Mouse (Mus musculus) limb, embryonic 14.5 days (tissue): Measurements from ENCODE around the gene Rabggtb. TPM values are rescaled to one million over a fixed set of nuclear protein-coding genes. Genes with fewer than 3 reads are reported as not detected.

Source experiments
- ATAC-seq: fragments of 200-750 bp; cut with Nextera tagmentation; 2 replicates; pipeline ENCODE4 v1.8.0; 2017; ENCODE audit warnings: low read depth, moderate number of reproducible peaks, moderate TSS enrichment; ENCODE audit not compliant: low FRiP score
- DNase-seq: peaks from one replicate; pipeline ENCODE4 v3.0.0-alpha.2; 2015; ENCODE audit warnings: low spot score
- H3K27ac ChIP-seq: fragments of 300-500 bp; sonication (generic); replicated peaks from 2 replicates; pipeline ENCODE4 v1.5.1; 2014; ENCODE audit warnings: low read depth, mild to moderate bottlenecking, low read length, moderate library complexity, mixed read lengths
- H3K27me3 ChIP-seq: fragments of 300-500 bp; sonication (generic); 2 replicates; pipeline ENCODE4 v1.6.1; 2014; ENCODE audit warnings: low read length, mixed read lengths; ENCODE audit not compliant: control insufficient read depth, insufficient read depth
- H3K36me3 ChIP-seq: fragments of 300-500 bp; sonication (generic); 2 replicates; pipeline ENCODE4 v1.6.1; 2014; ENCODE audit warnings: mild to moderate bottlenecking, low read length, moderate library complexity, mixed read lengths; ENCODE audit not compliant: control insufficient read depth, insufficient read depth
- H3K4me1 ChIP-seq: fragments of 300-500 bp; sonication (generic); 2 replicates; pipeline ENCODE4 v1.6.1; 2014; ENCODE audit warnings: antibody characterized with exemption, low read length, mixed read lengths; ENCODE audit not compliant: control insufficient read depth, insufficient read depth
- H3K4me2 ChIP-seq: fragments of 300-500 bp; sonication (generic); replicated peaks from 2 replicates; pipeline ENCODE4 v1.6.1; 2014; ENCODE audit warnings: low read depth, mild to moderate bottlenecking, low read length, moderate library complexity; ENCODE audit not compliant: severe bottlenecking
- H3K4me3 ChIP-seq: fragments of 300-500 bp; sonication (generic); replicated peaks from 2 replicates; pipeline ENCODE4 v1.5.1; 2014; ENCODE audit warnings: low read length
- H3K9ac ChIP-seq: fragments of 300-500 bp; sonication (generic); 2 replicates; pipeline ENCODE4 v1.6.1; 2014; ENCODE audit warnings: mild to moderate bottlenecking, low read depth, low read length, moderate library complexity; ENCODE audit not compliant: severe bottlenecking
- H3K9me3 ChIP-seq: fragments of 300-500 bp; sonication (generic); 2 replicates; pipeline ENCODE4 v1.6.1; 2016; ENCODE audit warnings: low read length; ENCODE audit not compliant: control insufficient read depth
- POLR2A ChIP-seq: fragments of 200-500 bp; IDR thresholded peaks from 2 replicates; pipeline ENCODE4 v1.8.0; 2012; ENCODE audit warnings: inconsistent platforms, mild to moderate bottlenecking, moderate library complexity, borderline replicate concordance; ENCODE audit not compliant: insufficient read depth, insufficient read length; ENCODE audit errors: extremely low read depth
- WGBS: fragments of 180-500 bp; shearing (Covaris S2); extraction: QIAGEN DNeasy Blood & Tissue Kit; methylation state at CpG from one replicate; pipeline ENCODE4 v1.1.7; 2014; 5-methylcytosine and 5-hydroxymethylcytosine counted together
- polyA plus RNA-seq, 2 experiments: library from polyadenylated mRNA; depleted of rRNA in 1 of 2; stranded (reverse) in 1 of 2; unstranded in 1 of 2; fragments of >200 nt; fragmentation: Nextera tagmentation in 1 of 2; extraction: Ambion mirVana in 1 of 2; gene quantifications; 2 replicates each; pipeline versions ENCODE4 v1.2.1 to v1.2.3; 2012 to 2014

The Rabggtb gene
- polyA plus RNA-seq (2012; rRNA removed): 114 and 115 TPM in 2 replicates
- polyA plus RNA-seq (2014; fragmentation: Nextera tagmentation; extraction: Ambion mirVana): 48.2 and 50.7 TPM in 2 replicates

GRCm38 (mm10) chr3:153912546-153913509, at the start of gene Rabggtb:
TSS of gene Rabggtb (minus strand) at chr3:153913009.
- DNase-seq: peak; percentile 93
- Histone ChIP-seq H3K27me3 (no peaks in the 10 kb centered on the region), H3K9ac (peak within 1 kb of the TSS; percentile 97), H3K27ac (peak within 1 kb of the TSS; percentile 90), H3K4me2 (peak within 1 kb of the TSS; percentile 72), H3K4me1 (peaks cover 22% of the 10 kb centered on the region), H3K4me3 (peak within 1 kb of the TSS; percentile 89), H3K36me3 (peaks cover 38% of the 10 kb centered on the region), H3K9me3 (no peaks in the 10 kb centered on the region)
- WGBS: 4% methylated on average over 52 of the region's 65 CpGs
- peak; percentile 96 for ATAC-seq
- TF ChIP-seq POLR2A: peak; percentile 90

- Histone ChIP-seq H3K9ac (no peak overlapping the region), H3K4me2 (no peak overlapping the region), H3K27ac (no peak overlapping the region), H3K9me3 (no peaks in the 10 kb centered on the region), H3K27me3 (no peaks in the 10 kb centered on the region), H3K4me3 (no peak overlapping the region), H3K36me3 (no peaks in the 10 kb centered on the region), H3K4me1 (no peaks in the 10 kb centered on the region)
- DNase-seq: no peak
- no peak for ATAC-seq
- WGBS: 68% methylated on average over 6 of the region's 6 CpGs
- TF ChIP-seq POLR2A: no peak
These were observed 49.0 kb upstream of the Rabggtb start for GRCm38 (mm10) chr3:153961632-153962389.

- no peaks in the 10 kb centered on the region for H3K27me3 ChIP-seq
- H3K4me3 ChIP-seq: no peak overlapping the region
- no peak overlapping the region for H3K9ac ChIP-seq
- no peaks in the 10 kb centered on the region for H3K4me1 ChIP-seq
- H3K4me2 ChIP-seq: no peak overlapping the region
- no peak overlapping the region for H3K27ac ChIP-seq
- DNase-seq (no peak), ATAC-seq (no peak)
- 70% methylated on average over 2 of the region's 2 CpGs for WGBS
- TF ChIP-seq POLR2A: no peak
- H3K9me3 ChIP-seq: no peaks in the 10 kb centered on the region
- H3K36me3 ChIP-seq: no peaks in the 10 kb centered on the region
These were observed 48.1 kb upstream of the Rabggtb start for GRCm38 (mm10) chr3:153960884-153961283.

- H3K36me3 ChIP-seq: no peaks in the 10 kb centered on the region
- H3K4me1 ChIP-seq: no peaks in the 10 kb centered on the region
- no peaks in the 10 kb centered on the region for H3K9me3 ChIP-seq
- 86% methylated on average over 9 of the region's 9 CpGs for WGBS
- H3K27me3 ChIP-seq: no peaks in the 10 kb centered on the region
- H3K9ac ChIP-seq: no peak overlapping the region
- DNase-seq: no peak
- H3K4me3 ChIP-seq: no peak overlapping the region
- no peak for TF ChIP-seq POLR2A
- H3K4me2 ChIP-seq: no peak overlapping the region
- ATAC-seq: no peak
- H3K27ac ChIP-seq: no peak overlapping the region
These were observed 47.0 kb upstream of the Rabggtb start for GRCm38 (mm10) chr3:153959731-153960207.
